Mouse (Mus musculus) CH12.LX (cell line): ENCODE measurements at regions not wholly inside any gene's neighbourhood (a gene's known extent, or its start where the extent isn't known, plus 50 kb on each side); places are given as distances from the start of the nearest gene placed in this dataset.

Experiments
- DNase-seq: peaks from one replicate; pipeline ENCODE4 v3.0.0-alpha.2; 2013; ENCODE audit errors: extremely low read depth
- H3K27ac ChIP-seq: 2 replicates; pipeline ENCODE4 v1.5.1; 2012; ENCODE audit warnings: low read depth, mild to moderate bottlenecking, control low read depth, moderate library complexity; ENCODE audit not compliant: insufficient read depth
- H3K27me3 ChIP-seq: replicated peaks from 2 replicates; pipeline ENCODE3; 2012; ENCODE audit warnings: inconsistent platforms
- H3K36me3 ChIP-seq, 2 experiments: replicated peaks in 1 of 2; 2 replicates each; pipeline versions ENCODE3 to v1.6.1; 2012; ENCODE audit warnings: inconsistent platforms in 1 of 2, low read length in 1 of 2, mild to moderate bottlenecking in 1 of 2, mixed read lengths in 1 of 2, moderate library complexity in 1 of 2; ENCODE audit not compliant: control insufficient read depth in 1 of 2, insufficient read depth in 1 of 2
- H3K4me1 ChIP-seq, 2 experiments: 2 replicates each; pipeline ENCODE4 v1.6.1; 2012; ENCODE audit warnings: inconsistent platforms in 1 of 2, moderate library complexity in 1 of 2; ENCODE audit not compliant: insufficient read depth in 2 of 2, control insufficient read depth in 1 of 2
- H3K4me2 ChIP-seq: 2 replicates; pipeline ENCODE4 v1.6.1; 2012; ENCODE audit warnings: low read depth, mild to moderate bottlenecking, control low read depth; ENCODE audit not compliant: poor library complexity, insufficient read depth, severe bottlenecking
- H3K4me3 ChIP-seq, 3 experiments: fragments of 150-350 bp in 1 of 3; sonication (generic) in 1 of 3; replicated peaks in 1 of 3; 2 replicates each; pipeline versions ENCODE3 to v1.5.1; 2011 to 2012; ENCODE audit warnings: low read depth in 2 of 3, low read length in 2 of 3, mild to moderate bottlenecking in 2 of 3, moderate library complexity in 2 of 3, control low read depth in 1 of 3, improper control_type of control experiment in 1 of 3, inconsistent platforms in 1 of 3, mixed read lengths in 1 of 3; ENCODE audit not compliant: poor library complexity in 1 of 3
- H3K79me2 ChIP-seq: replicated peaks from 2 replicates; pipeline ENCODE4 v1.6.1; 2012; ENCODE audit warnings: mild to moderate bottlenecking, moderate library complexity; ENCODE audit not compliant: control insufficient read depth, poor library complexity, insufficient read depth, severe bottlenecking; ENCODE audit errors: extremely low read depth
- H3K9ac ChIP-seq: 2 replicates; pipeline ENCODE4 v1.6.1; 2012; ENCODE audit warnings: low read depth, mild to moderate bottlenecking, control low read depth, moderate library complexity; ENCODE audit not compliant: insufficient read depth
- H3K9me3 ChIP-seq: replicated peaks from 2 replicates; pipeline ENCODE3; 2012; ENCODE audit warnings: low read length, inconsistent platforms, mixed read lengths
- BHLHE40 ChIP-seq: IDR thresholded peaks from 2 replicates; pipeline ENCODE4 v1.6.1; 2011; ENCODE audit warnings: mild to moderate bottlenecking, low read depth, low read length, improper control_type of control experiment
- ELF1 ChIP-seq: IDR thresholded peaks from 2 replicates; pipeline ENCODE4 v1.6.1; 2014; ENCODE audit warnings: low read depth, mild to moderate bottlenecking, inconsistent platforms, low read length, improper control_type of control experiment
- EP300 ChIP-seq: IDR thresholded peaks from 2 replicates; pipeline ENCODE4 v1.6.1; 2011; ENCODE audit warnings: low read length, improper control_type of control experiment
- ETS1 ChIP-seq: conservative IDR thresholded peaks from 2 replicates; pipeline ENCODE4 v1.6.1; 2012; ENCODE audit warnings: low read depth, mild to moderate bottlenecking, inconsistent platforms, low read length, improper control_type of control experiment, moderate library complexity
- GABPA ChIP-seq: IDR thresholded peaks from 2 replicates; pipeline ENCODE4 v1.6.1; 2012; ENCODE audit warnings: low read depth, low read length, improper control_type of control experiment, inconsistent platforms; ENCODE audit not compliant: insufficient replicate concordance
- HCFC1 ChIP-seq: IDR thresholded peaks from 2 replicates; pipeline ENCODE4 v1.6.1; 2012; ENCODE audit warnings: low read depth, mild to moderate bottlenecking, inconsistent platforms, low read length, improper control_type of control experiment
- IRF4 ChIP-seq: IDR thresholded peaks from 2 replicates; pipeline ENCODE4 v1.6.1; 2014; ENCODE audit warnings: low read depth, mild to moderate bottlenecking, inconsistent platforms, low read length, improper control_type of control experiment
- JUN ChIP-seq: IDR thresholded peaks from 2 replicates; pipeline ENCODE4 v1.6.1; 2011; ENCODE audit warnings: low read depth, mild to moderate bottlenecking, low read length, improper control_type of control experiment, moderate library complexity; ENCODE audit not compliant: insufficient read depth
- JUND ChIP-seq: conservative IDR thresholded peaks from 2 replicates; pipeline ENCODE4 v1.6.1; 2011; ENCODE audit warnings: low read depth, low read length, improper control_type of control experiment
- KAT2A ChIP-seq: IDR thresholded peaks from 2 replicates; pipeline ENCODE4 v1.6.1; 2012; ENCODE audit warnings: low read length, improper control_type of control experiment, inconsistent platforms; ENCODE audit not compliant: insufficient replicate concordance
- MAFK ChIP-seq: IDR thresholded peaks from 2 replicates; pipeline ENCODE4 v1.6.1; 2011; ENCODE audit warnings: low read length, improper control_type of control experiment; ENCODE audit not compliant: insufficient replicate concordance
- MAZ ChIP-seq: IDR thresholded peaks from 2 replicates; pipeline ENCODE4 v1.6.1; 2012; ENCODE audit warnings: low read depth, mild to moderate bottlenecking, inconsistent platforms, low read length, improper control_type of control experiment, moderate library complexity
- MEF2A ChIP-seq: IDR thresholded peaks from 2 replicates; pipeline ENCODE4 v1.6.1; 2014; ENCODE audit warnings: low read depth, mild to moderate bottlenecking, inconsistent platforms, low read length, improper control_type of control experiment, borderline replicate concordance
- MXI1 ChIP-seq: IDR thresholded peaks from 2 replicates; pipeline ENCODE4 v1.6.1; 2011; ENCODE audit warnings: mild to moderate bottlenecking, low read depth, low read length, improper control_type of control experiment
- NRF1 ChIP-seq: IDR thresholded peaks from 2 replicates; pipeline ENCODE4 v1.6.1; 2014; ENCODE audit warnings: low read depth, mild to moderate bottlenecking, inconsistent platforms, low read length, improper control_type of control experiment, moderate library complexity
- PAX5 ChIP-seq: IDR thresholded peaks from 2 replicates; pipeline ENCODE4 v1.6.1; 2012; ENCODE audit warnings: low read length, inconsistent platforms, mixed read lengths
- POLR2AphosphoS2 ChIP-seq: IDR thresholded peaks from 2 replicates; pipeline ENCODE4 v1.6.1; 2011; ENCODE audit warnings: low read depth, low read length, improper control_type of control experiment
- RAD21 ChIP-seq: IDR thresholded peaks from 2 replicates; pipeline ENCODE4 v1.6.1; 2011; ENCODE audit warnings: low read depth, mild to moderate bottlenecking, low read length, improper control_type of control experiment, moderate library complexity
- RCOR1 ChIP-seq: conservative IDR thresholded peaks from 2 replicates; pipeline ENCODE4 v1.6.1; 2012; ENCODE audit warnings: low read depth, mild to moderate bottlenecking, inconsistent platforms, low read length, improper control_type of control experiment
- SIN3A ChIP-seq: IDR thresholded peaks from 2 replicates; pipeline ENCODE4 v1.6.1; 2012; ENCODE audit warnings: low read length, improper control_type of control experiment, inconsistent platforms
- SMC3 ChIP-seq: IDR thresholded peaks from 2 replicates; pipeline ENCODE4 v1.6.1; 2011; ENCODE audit warnings: low read depth, low read length, improper control_type of control experiment
- TCF12 ChIP-seq: IDR thresholded peaks from 2 replicates; pipeline ENCODE4 v1.6.1; 2014; ENCODE audit warnings: low read depth, mild to moderate bottlenecking, inconsistent platforms, low read length, improper control_type of control experiment
- UBTF ChIP-seq: IDR thresholded peaks from 2 replicates; pipeline ENCODE4 v1.6.1; 2012; ENCODE audit warnings: low read depth, mild to moderate bottlenecking, inconsistent platforms, low read length, improper control_type of control experiment, moderate library complexity
- USF2 ChIP-seq: conservative IDR thresholded peaks from 2 replicates; pipeline ENCODE4 v1.6.1; 2011; ENCODE audit warnings: low read depth, low read length, improper control_type of control experiment
- ZC3H11A ChIP-seq: IDR thresholded peaks from 2 replicates; pipeline ENCODE4 v1.6.1; 2012; ENCODE audit warnings: low read depth, mild to moderate bottlenecking, inconsistent platforms, low read length, improper control_type of control experiment
- ZKSCAN1 ChIP-seq: IDR thresholded peaks from 2 replicates; pipeline ENCODE4 v1.6.1; 2012; ENCODE audit warnings: low read depth, inconsistent platforms, low read length, improper control_type of control experiment, borderline replicate concordance
- ZNF384 ChIP-seq: IDR thresholded peaks from 2 replicates; pipeline ENCODE4 v1.6.1; 2012; ENCODE audit warnings: low read depth, low read length, improper control_type of control experiment, inconsistent platforms
- dilution Hi-C: fragments of 300-500 bp; cut with MboI; formaldehyde crosslinking; loops from 2 replicates; pipeline ENCODE4 v1.14.3; 2020; ENCODE audit warnings: low sequenced_read_pairs; ENCODE audit not compliant: extremely low pct_unique_long_range_greater_than_20kb, extremely low pct_ligation_motif_present
- in situ Hi-C: fragments of 300-500 bp; cut with MboI; formaldehyde crosslinking; loops from 3 replicates; pipeline ENCODE4 v1.14.3; 2019; ENCODE audit warnings: low sequenced_read_pairs, low pct_ligation_motif_present, low pct_unique_long_range_greater_than_20kb, mixed read lengths

DNA sequence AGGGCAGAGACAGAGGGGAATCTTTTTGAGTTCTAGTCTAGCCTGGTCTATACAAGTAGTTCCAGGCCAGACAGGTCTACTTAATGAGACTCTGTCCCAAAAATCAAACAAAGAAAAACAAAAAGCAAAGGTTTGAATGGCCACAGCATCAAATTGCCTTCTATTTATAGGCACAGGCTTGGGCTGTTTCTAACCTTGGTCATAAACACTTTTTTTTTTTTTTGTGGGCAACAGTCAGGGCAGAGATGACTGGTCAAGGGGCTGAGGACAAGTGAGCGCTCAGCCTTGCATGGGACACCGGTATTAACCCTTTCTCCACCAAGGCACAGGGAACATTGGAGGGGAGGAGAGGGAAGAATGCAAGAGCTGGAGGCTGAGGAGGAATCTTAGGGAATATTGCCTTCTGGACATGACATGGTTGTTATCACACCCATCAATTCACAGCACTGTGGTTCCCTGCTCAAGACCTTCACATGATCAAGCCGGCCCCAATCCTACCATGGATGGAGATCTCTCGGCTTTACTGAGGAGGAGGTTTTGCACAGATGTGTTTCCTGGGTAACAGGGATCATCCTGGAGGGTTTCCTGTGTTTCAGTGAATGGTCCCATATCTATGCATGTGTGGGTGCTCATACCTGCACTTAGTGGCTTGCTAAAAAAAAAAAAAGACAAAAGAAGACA, 59.8 kb upstream of the Ubash3b start:
- dilution Hi-C loops, result no loop called here
- peak; percentile 54 for TF ChIP-seq EP300
- no peak for TF ChIP-seq RAD21
- no peak for TF ChIP-seq USF2
- TF ChIP-seq BHLHE40, result peak; percentile 48
- peak; percentile 94 for TF ChIP-seq ZNF384
- TF ChIP-seq TCF12, result no peak
- no peak for TF ChIP-seq POLR2AphosphoS2
- no peak for TF ChIP-seq NRF1
- TF ChIP-seq PAX5, result no peak
- no peak for TF ChIP-seq GABPA
- TF ChIP-seq ZC3H11A, result no peak
- TF ChIP-seq JUND, result peak; percentile 68; the same call in 1 of the 2 replicates
- no peak for TF ChIP-seq KAT2A
- TF ChIP-seq UBTF, result no peak
- TF ChIP-seq ZKSCAN1, result no peak
- no peak for TF ChIP-seq SMC3
- no peak for TF ChIP-seq RCOR1
- peak; percentile 83 for TF ChIP-seq IRF4
- no peak for TF ChIP-seq HCFC1
- TF ChIP-seq ETS1, result no peak
- TF ChIP-seq JUN, result peak; percentile 44
- TF ChIP-seq MAFK, result no peak
- TF ChIP-seq SIN3A, result no peak
- peak; percentile 95 for TF ChIP-seq MEF2A
- TF ChIP-seq MAZ, result no peak
- no peak for TF ChIP-seq ELF1
- no peak for TF ChIP-seq MXI1

More for the DNA sequence above, 59.8 kb upstream of the Ubash3b start:
- DNase-seq, result no peak
- no peak overlapping the region for H3K9ac ChIP-seq
- in situ Hi-C loops, result loop anchor here (10.0 kb wide), 1 partner anchor 234 kb away; no protein-coding TSS in a partner anchor
- no peaks in the 10 kb centered on the region for H3K27me3 ChIP-seq
- no peaks in the 10 kb centered on the region for H3K36me3 ChIP-seq
- no peak overlapping the region for H3K27ac ChIP-seq
- H3K79me2 ChIP-seq, result no peaks in the 10 kb centered on the region
- H3K4me1 ChIP-seq, result peaks cover 11 to 23% of the 10 kb centered on the region in 2 experiments
- H3K4me2 ChIP-seq, result no peak overlapping the region
- H3K4me3 ChIP-seq, result no peak overlapping the region
- H3K9me3 ChIP-seq, result no peaks in the 10 kb centered on the region
